Mouse (Mus musculus): ENCODE measurements around the gene Scgb1b19. TPM values are rescaled to one million over a fixed set of nuclear protein-coding genes. Genes with fewer than 3 reads are reported as not detected.

The Scgb1b19 gene
- not detected for polyA plus RNA-seq (2014; fragmentation: Illumina TruSeq; extraction: RNeasy Lipid Tissue Mini Kit (QIAGEN cat#74804); ENCODE audit: low read depth, low replicate concordance)

DNA sequence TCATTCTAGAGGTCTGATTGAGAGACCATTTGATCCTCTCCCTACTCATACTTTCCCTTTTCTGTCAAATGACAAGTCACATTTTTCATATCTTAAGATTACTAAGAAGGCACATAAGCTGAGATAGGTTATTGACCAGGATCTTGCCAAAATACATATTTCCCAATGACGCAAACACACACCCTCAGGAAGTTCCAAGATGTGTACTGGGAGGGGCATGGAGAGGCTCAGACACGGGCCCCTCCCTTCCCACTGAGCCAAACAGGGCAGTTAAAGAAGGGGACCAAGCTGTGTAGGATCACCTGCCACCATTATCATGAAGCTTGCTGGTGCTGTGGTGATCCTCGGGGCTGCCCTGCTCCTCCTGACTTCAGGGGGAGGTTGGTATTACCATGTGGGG is at the start of gene Scgb1b19:
Gene Scgb1b19, plus strand, starts transcription at position 301 of the 400 bp plus-strand sequence.

DNA sequence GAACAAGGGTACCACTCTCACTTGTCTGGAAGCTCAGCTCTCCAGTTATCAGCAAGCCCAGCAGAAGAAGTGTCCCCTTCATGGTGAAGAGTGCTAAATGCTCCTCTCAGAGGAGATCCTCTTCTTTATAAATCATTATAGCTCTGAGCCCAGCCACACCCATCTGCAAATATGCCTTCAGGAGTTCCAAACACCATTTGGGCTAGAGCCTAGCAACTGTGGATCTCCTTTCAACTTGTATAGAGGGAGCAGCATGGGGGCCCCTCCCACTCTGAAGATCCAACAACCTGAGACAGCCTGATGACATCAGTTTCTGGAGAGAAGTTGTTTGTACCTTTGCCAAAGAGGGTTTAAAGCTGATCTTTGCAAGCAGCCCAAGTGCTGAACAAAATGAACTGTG is 6.9 kb upstream of the Scgb1b19 start, which contains the start of gene Scgb2b19:
Gene Scgb2b19, minus strand, starts transcription at position 101 of the 400 bp plus-strand sequence.

Other genes with a start within 250 kb of the Scgb1b19 start
- 6.9 TPM for gene Scgb2b17, start 230.7 kb upstream of the Scgb1b19 start, polyA plus RNA-seq (2014; fragmentation: Illumina TruSeq; extraction: RNeasy Lipid Tissue Mini Kit (QIAGEN cat#74804); ENCODE audit: low read depth, low replicate concordance)
- gene Scgb1b17, start 223.8 kb upstream of the Scgb1b19 start, polyA plus RNA-seq (2014; fragmentation: Illumina TruSeq; extraction: RNeasy Lipid Tissue Mini Kit (QIAGEN cat#74804); ENCODE audit: low read depth, low replicate concordance), result not detected
- gene Scgb2b18, start 113.4 kb upstream of the Scgb1b19 start, polyA plus RNA-seq (2014; fragmentation: Illumina TruSeq; extraction: RNeasy Lipid Tissue Mini Kit (QIAGEN cat#74804); ENCODE audit: low read depth, low replicate concordance), result not detected
- gene Scgb1b18, start 101.7 kb upstream of the Scgb1b19 start, polyA plus RNA-seq (2014; fragmentation: Illumina TruSeq; extraction: RNeasy Lipid Tissue Mini Kit (QIAGEN cat#74804); ENCODE audit: low read depth, low replicate concordance), result not detected
- gene Scgb2b19, start 7.0 kb upstream of the Scgb1b19 start, polyA plus RNA-seq (2014; fragmentation: Illumina TruSeq; extraction: RNeasy Lipid Tissue Mini Kit (QIAGEN cat#74804); ENCODE audit: low read depth, low replicate concordance), result not detected
- gene Scgb2b20, start 79.0 kb downstream of the Scgb1b19 start, polyA plus RNA-seq (2014; fragmentation: Illumina TruSeq; extraction: RNeasy Lipid Tissue Mini Kit (QIAGEN cat#74804); ENCODE audit: low read depth, low replicate concordance), result 1.2 TPM
- gene Scgb1b20, start 85.9 kb downstream of the Scgb1b19 start, polyA plus RNA-seq (2014; fragmentation: Illumina TruSeq; extraction: RNeasy Lipid Tissue Mini Kit (QIAGEN cat#74804); ENCODE audit: low read depth, low replicate concordance), result not detected
- gene Scgb2b21, start 233.2 kb downstream of the Scgb1b19 start, polyA plus RNA-seq (2014; fragmentation: Illumina TruSeq; extraction: RNeasy Lipid Tissue Mini Kit (QIAGEN cat#74804); ENCODE audit: low read depth, low replicate concordance), result not detected